Mouse (Mus musculus) lung, embryonic 16.5 days (tissue): ENCODE results near the gene Rtcb. TPM values are rescaled to one million over a fixed set of nuclear protein-coding genes. Genes with fewer than 3 reads are reported as not detected.

Source experiments
- ATAC-seq: fragments of 200-750 bp; cut with Nextera tagmentation; 2 replicates; pipeline ENCODE4 v1.8.0; 2017; ENCODE audit warnings: low read depth, mild to moderate bottlenecking, moderate library complexity
- H3K27ac ChIP-seq: fragments of 300-500 bp; sonication (generic); 2 replicates; pipeline ENCODE4 v1.5.1; 2014; ENCODE audit warnings: mild to moderate bottlenecking, control low read depth, low read length
- H3K27me3 ChIP-seq: fragments of 300-500 bp; sonication (generic); 2 replicates; pipeline ENCODE4 v1.6.1; 2014; ENCODE audit warnings: low read depth, low read length, mixed read lengths; ENCODE audit not compliant: control insufficient read depth, insufficient read depth
- H3K36me3 ChIP-seq: fragments of 300-500 bp; sonication (generic); 2 replicates; pipeline ENCODE4 v1.6.1; 2014; ENCODE audit warnings: low read length; ENCODE audit not compliant: control insufficient read depth, insufficient read depth
- H3K4me1 ChIP-seq: fragments of 300-500 bp; sonication (generic); replicated peaks from 2 replicates; pipeline ENCODE4 v1.6.1; 2014; ENCODE audit warnings: low read length, mixed read lengths; ENCODE audit not compliant: control insufficient read depth, insufficient read depth
- H3K4me2 ChIP-seq: fragments of 300-500 bp; sonication (generic); 2 replicates; pipeline ENCODE4 v1.6.1; 2014; ENCODE audit warnings: low read depth, low read length, control low read depth
- H3K4me3 ChIP-seq: fragments of 300-500 bp; sonication (generic); 2 replicates; pipeline ENCODE4 v1.5.1; 2014; ENCODE audit warnings: mild to moderate bottlenecking, low read length, control low read depth
- H3K9ac ChIP-seq: fragments of 300-500 bp; sonication (generic); 2 replicates; pipeline ENCODE4 v1.6.1; 2014; ENCODE audit warnings: low read length, control low read depth
- H3K9me3 ChIP-seq: fragments of 300-500 bp; sonication (generic); 2 replicates; pipeline ENCODE4 v1.6.1; 2016; ENCODE audit warnings: low read length; ENCODE audit not compliant: control insufficient read depth
- WGBS: fragments of 180-500 bp; shearing (Covaris S2); extraction: QIAGEN DNeasy Blood & Tissue Kit; methylation state at CpG from one replicate; pipeline ENCODE4 v1.1.7; 2014; 5-methylcytosine and 5-hydroxymethylcytosine counted together
- polyA plus RNA-seq: library from polyadenylated mRNA; unstranded; fragments of >200 nt; fragmentation: Nextera tagmentation; extraction: Ambion mirVana; gene quantifications from 2 replicates; pipeline ENCODE4 v1.2.1, GENCODE M21; 2015

Gene Rtcb
- polyA plus RNA-seq = 176 and 177 TPM in 2 replicates

GRCm38 (mm10) chr10:85957464-85957950, at the start of gene Rtcb:
Gene Rtcb (minus strand): TSS chr10:85957823.
- Histone ChIP-seq H3K4me2 (peak within 1 kb of the TSS; percentile 86), H3K27ac (peak within 1 kb of the TSS; percentile 50), H3K4me3 (peak within 1 kb of the TSS; percentile 98), H3K27me3 (no peaks in the 10 kb centered on the region), H3K9ac (peak within 1 kb of the TSS; percentile 99), H3K4me1 (peaks cover 15% of the 10 kb centered on the region), H3K9me3 (no peaks in the 10 kb centered on the region), H3K36me3 (peaks cover 15% of the 10 kb centered on the region)
- peak; percentile 91 for ATAC-seq
- under 1% methylated on average over 38 of the region's 38 CpGs for WGBS

GRCm38 (mm10) chr10:86006455-86006854, 48.8 kb upstream of the Rtcb start:
- 63% methylated on average over 5 of the region's 5 CpGs for WGBS
- ATAC-seq = no peak

GRCm38 (mm10) chr10:86000447-86000846, 42.8 kb upstream of the Rtcb start:
- Histone ChIP-seq H3K4me1 (no peaks in the 10 kb centered on the region), H3K4me2 (no peak overlapping the region)

More at GRCm38 (mm10) chr10:86006455-86006854, 48.8 kb upstream of the Rtcb start:
- Histone ChIP-seq H3K27ac (no peak overlapping the region), H3K9ac (no peak overlapping the region), H3K4me3 (no peak overlapping the region), H3K9me3 (no peaks in the 10 kb centered on the region), H3K36me3 (no peaks in the 10 kb centered on the region), H3K4me2 (no peak overlapping the region), H3K27me3 (no peaks in the 10 kb centered on the region), H3K4me1 (no peaks in the 10 kb centered on the region)

GRCm38 (mm10) chr10:85994543-85995104, 37.0 kb upstream of the Rtcb start:
- WGBS = 51% methylated on average over 5 of the region's 5 CpGs
- Histone ChIP-seq H3K4me2 (no peak overlapping the region), H3K27me3 (no peaks in the 10 kb centered on the region), H3K4me1 (no peaks in the 10 kb centered on the region), H3K4me3 (no peak overlapping the region), H3K9me3 (no peaks in the 10 kb centered on the region), H3K36me3 (no peaks in the 10 kb centered on the region), H3K9ac (no peak overlapping the region), H3K27ac (no peak overlapping the region)
- ATAC-seq = no peak

More at GRCm38 (mm10) chr10:86000447-86000846, 42.8 kb upstream of the Rtcb start:
- WGBS = 94% methylated on average over 4 of the region's 4 CpGs
- Histone ChIP-seq H3K9me3 (no peaks in the 10 kb centered on the region), H3K36me3 (no peaks in the 10 kb centered on the region), H3K9ac (no peak overlapping the region), H3K27me3 (no peaks in the 10 kb centered on the region), H3K27ac (no peak overlapping the region), H3K4me3 (no peak overlapping the region)
- no peak for ATAC-seq

GRCm38 (mm10) chr10:85993836-85994235, 36.2 kb upstream of the Rtcb start:
- H3K4me1 ChIP-seq = no peaks in the 10 kb centered on the region
- H3K27ac ChIP-seq = no peak overlapping the region
- 83% methylated on average over 9 of the region's 9 CpGs for WGBS
- H3K4me2 ChIP-seq = no peak overlapping the region
- no peaks in the 10 kb centered on the region for H3K36me3 ChIP-seq
- no peaks in the 10 kb centered on the region for H3K27me3 ChIP-seq
- H3K9ac ChIP-seq = no peak overlapping the region
- H3K9me3 ChIP-seq = no peaks in the 10 kb centered on the region
- ATAC-seq = no peak
- no peak overlapping the region for H3K4me3 ChIP-seq

GRCm38 (mm10) chr10:85992412-85992811, 34.8 kb upstream of the Rtcb start:
- H3K27me3 ChIP-seq = no peaks in the 10 kb centered on the region
- ATAC-seq = no peak
- WGBS = 71% methylated on average over 4 of the region's 4 CpGs
- no peak overlapping the region for H3K4me3 ChIP-seq
- H3K9me3 ChIP-seq = no peaks in the 10 kb centered on the region
- H3K9ac ChIP-seq = no peak overlapping the region
- no peak overlapping the region for H3K4me2 ChIP-seq
- H3K36me3 ChIP-seq = no peaks in the 10 kb centered on the region
- no peak overlapping the region for H3K27ac ChIP-seq
- H3K4me1 ChIP-seq = no peaks in the 10 kb centered on the region

- WGBS = 65% methylated on average over 6 of the region's 6 CpGs
Measured at GRCm38 (mm10) chr10:85989412-85990115, 31.9 kb upstream of the Rtcb start.

GRCm38 (mm10) chr10:85972915-85973314, 15.3 kb upstream of the Rtcb start:
- Histone ChIP-seq H3K27me3 (no peaks in the 10 kb centered on the region), H3K4me3 (no peak overlapping the region), H3K4me1 (no peaks in the 10 kb centered on the region), H3K27ac (no peak overlapping the region), H3K4me2 (no peak overlapping the region), H3K9me3 (no peaks in the 10 kb centered on the region), H3K36me3 (no peaks in the 10 kb centered on the region), H3K9ac (no peak overlapping the region)
- peak; percentile 80 for ATAC-seq
- 48% methylated on average over 4 of the region's 4 CpGs for WGBS

More at GRCm38 (mm10) chr10:85989412-85990115, 31.9 kb upstream of the Rtcb start:
- no peak for ATAC-seq
- Histone ChIP-seq H3K4me3 (no peak overlapping the region), H3K27ac (no peak overlapping the region), H3K27me3 (no peaks in the 10 kb centered on the region), H3K36me3 (no peaks in the 10 kb centered on the region), H3K4me2 (no peak overlapping the region), H3K9ac (no peak overlapping the region), H3K9me3 (no peaks in the 10 kb centered on the region), H3K4me1 (no peaks in the 10 kb centered on the region)

GRCm38 (mm10) chr10:85971826-85972225, 14.2 kb upstream of the Rtcb start:
- 82% methylated on average over 9 of the region's 9 CpGs for WGBS
- H3K4me1 ChIP-seq = no peaks in the 10 kb centered on the region
- H3K4me2 ChIP-seq = no peak overlapping the region
- no peak overlapping the region for H3K9ac ChIP-seq
- no peak overlapping the region for H3K27ac ChIP-seq
- no peaks in the 10 kb centered on the region for H3K36me3 ChIP-seq
- H3K27me3 ChIP-seq = no peaks in the 10 kb centered on the region
- no peak overlapping the region for H3K4me3 ChIP-seq
- H3K9me3 ChIP-seq = no peaks in the 10 kb centered on the region
- ATAC-seq = no peak
